Mouse (Mus musculus) intestine, postnatal 0 days (tissue): ENCODE measurements around the gene Tesc. TPM values are rescaled to one million over a fixed set of nuclear protein-coding genes. Genes with fewer than 3 reads are reported as not detected.
A peak's percentile ranks its signal among the peaks of the same experiment; 100 is the strongest.

Source experiments
- ATAC-seq: fragments of 200-750 bp; cut with Nextera tagmentation; 2 replicates; pipeline ENCODE4 v1.8.0; 2017; ENCODE audit warnings: mild to moderate bottlenecking, moderate TSS enrichment, moderate library complexity
- H3K27ac ChIP-seq: fragments of 300-500 bp; sonication (generic); 2 replicates; pipeline ENCODE4 v1.5.1; 2014; ENCODE audit warnings: mild to moderate bottlenecking, low read depth, low read length, moderate library complexity
- H3K27me3 ChIP-seq: fragments of 300-500 bp; sonication (generic); replicated peaks from 2 replicates; pipeline ENCODE4 v1.6.1; 2014; ENCODE audit warnings: low read length, mixed read lengths; ENCODE audit not compliant: control insufficient read depth, insufficient read depth
- H3K36me3 ChIP-seq: fragments of 300-500 bp; sonication (generic); 2 replicates; pipeline ENCODE4 v1.6.1; 2014; ENCODE audit warnings: mild to moderate bottlenecking, moderate library complexity; ENCODE audit not compliant: control insufficient read depth, insufficient read depth
- H3K4me1 ChIP-seq: fragments of 300-500 bp; sonication (generic); replicated peaks from 2 replicates; pipeline ENCODE4 v1.6.1; 2014; ENCODE audit warnings: antibody characterized with exemption, low read length, mixed read lengths; ENCODE audit not compliant: control insufficient read depth, insufficient read depth
- H3K4me2 ChIP-seq: fragments of 300-500 bp; sonication (generic); replicated peaks from 2 replicates; pipeline ENCODE4 v1.6.1; 2014; ENCODE audit warnings: low read depth, mild to moderate bottlenecking, moderate library complexity
- H3K4me3 ChIP-seq: fragments of 300-500 bp; sonication (generic); 2 replicates; pipeline ENCODE4 v1.5.1; 2014; ENCODE audit warnings: low read depth, low read length
- H3K9ac ChIP-seq: fragments of 300-500 bp; sonication (generic); 2 replicates; pipeline ENCODE4 v1.6.1; 2014; ENCODE audit warnings: mild to moderate bottlenecking, low read depth, low read length
- H3K9me3 ChIP-seq: fragments of 300-500 bp; sonication (generic); 2 replicates; pipeline ENCODE4 v1.6.1; 2016; ENCODE audit warnings: mixed run types; ENCODE audit not compliant: control insufficient read depth
- CTCF ChIP-seq: sonication (generic); IDR thresholded peaks from 2 replicates; pipeline ENCODE4 v1.5.1; 2016; ENCODE audit warnings: low read depth, mild to moderate bottlenecking, control low read depth, antibody characterized with exemption, moderate library complexity
- WGBS: fragments of 180-500 bp; shearing (Covaris S2); extraction: QIAGEN DNeasy Blood & Tissue Kit; methylation state at CpG from one replicate; pipeline ENCODE4 v1.1.7; 2014; 5-methylcytosine and 5-hydroxymethylcytosine counted together
- polyA plus RNA-seq: library from polyadenylated mRNA; unstranded; fragments of >200 nt; fragmentation: Nextera tagmentation; extraction: Ambion mirVana; gene quantifications from 2 replicates; pipeline ENCODE4 v1.2.1, GENCODE M21; 2015

The Tesc gene
- polyA plus RNA-seq, 1 experiment from 2014 or later = 2.8 TPM

GRCm38 (mm10) chr5:117996581-117996980 is 31.0 kb upstream of the Tesc start:
- Histone ChIP-seq H3K36me3 (peaks cover 79% of the 10 kb centered on the region), H3K27me3 (no peaks in the 10 kb centered on the region)
- WGBS = 68% methylated on average over 6 of the region's 6 CpGs

GRCm38 (mm10) chr5:117997434-117997970 is 30.0 kb upstream of the Tesc start:
- no peaks in the 10 kb centered on the region for H3K27me3 ChIP-seq
- no peak overlapping the region for H3K27ac ChIP-seq
- no peaks in the 10 kb centered on the region for H3K4me1 ChIP-seq
- H3K36me3 ChIP-seq = peaks cover 79% of the 10 kb centered on the region
- H3K4me2 ChIP-seq = no peak overlapping the region
- H3K9ac ChIP-seq = no peak overlapping the region
- no peaks in the 10 kb centered on the region for H3K9me3 ChIP-seq
- TF ChIP-seq CTCF = peak; percentile 16; the same call in 1 of the 2 replicates
- peak; percentile 58 for ATAC-seq
- H3K4me3 ChIP-seq = no peak overlapping the region
- WGBS = 45% methylated on average over 10 of the region's 10 CpGs

More at GRCm38 (mm10) chr5:117996581-117996980, 31.0 kb upstream of the Tesc start:
- Histone ChIP-seq H3K4me1 (no peaks in the 10 kb centered on the region), H3K9me3 (no peaks in the 10 kb centered on the region), H3K4me3 (no peak overlapping the region), H3K9ac (no peak overlapping the region), H3K27ac (no peak overlapping the region), H3K4me2 (no peak overlapping the region)
- TF ChIP-seq CTCF = no peak
- ATAC-seq = no peak

- H3K36me3 ChIP-seq = peaks cover 90% of the 10 kb centered on the region
- no peak for TF ChIP-seq CTCF
- H3K27ac ChIP-seq = no peak overlapping the region
- H3K4me3 ChIP-seq = no peak overlapping the region
- no peaks in the 10 kb centered on the region for H3K27me3 ChIP-seq
- no peak for ATAC-seq
- H3K9ac ChIP-seq = no peak overlapping the region
- H3K9me3 ChIP-seq = no peaks in the 10 kb centered on the region
- H3K4me2 ChIP-seq = no peak overlapping the region
- no peaks in the 10 kb centered on the region for H3K4me1 ChIP-seq
- WGBS = 82% methylated on average over 7 of the region's 7 CpGs
Measured at GRCm38 (mm10) chr5:117999061-117999460, 28.5 kb upstream of the Tesc start.

GRCm38 (mm10) chr5:117999584-117999983 is 28.0 kb upstream of the Tesc start:
- Histone ChIP-seq H3K4me3 (no peak overlapping the region), H3K27me3 (no peaks in the 10 kb centered on the region), H3K27ac (no peak overlapping the region), H3K9me3 (no peaks in the 10 kb centered on the region), H3K36me3 (peaks cover 85% of the 10 kb centered on the region), H3K9ac (no peak overlapping the region), H3K4me1 (no peaks in the 10 kb centered on the region), H3K4me2 (no peak overlapping the region)
- WGBS = 80% methylated on average over 11 of the region's 11 CpGs
- ATAC-seq = no peak
- no peak for TF ChIP-seq CTCF

- ATAC-seq = no peak
Measured at GRCm38 (mm10) chr5:118002059-118002458, 25.5 kb upstream of the Tesc start.

GRCm38 (mm10) chr5:118004619-118005018 is 22.9 kb upstream of the Tesc start:
- peak; percentile 89 for TF ChIP-seq CTCF
- no peak overlapping the region for H3K4me3 ChIP-seq
- no peak for ATAC-seq
- no peak overlapping the region for H3K9ac ChIP-seq
- no peaks in the 10 kb centered on the region for H3K9me3 ChIP-seq
- H3K27ac ChIP-seq = no peak overlapping the region
- no peaks in the 10 kb centered on the region for H3K4me1 ChIP-seq
- no peaks in the 10 kb centered on the region for H3K27me3 ChIP-seq
- no peak overlapping the region for H3K4me2 ChIP-seq
- H3K36me3 ChIP-seq = peaks cover 80% of the 10 kb centered on the region
- WGBS = 80% methylated on average over 8 of the region's 8 CpGs

More at GRCm38 (mm10) chr5:118002059-118002458, 25.5 kb upstream of the Tesc start:
- no peaks in the 10 kb centered on the region for H3K27me3 ChIP-seq
- WGBS = 33% methylated on average over 9 of the region's 9 CpGs
- no peak overlapping the region for H3K9ac ChIP-seq
- peaks cover 81% of the 10 kb centered on the region for H3K36me3 ChIP-seq
- no peak overlapping the region for H3K4me3 ChIP-seq
- no peak overlapping the region for H3K4me2 ChIP-seq
- TF ChIP-seq CTCF = peak; percentile 91
- no peaks in the 10 kb centered on the region for H3K4me1 ChIP-seq
- no peak overlapping the region for H3K27ac ChIP-seq
- H3K9me3 ChIP-seq = no peaks in the 10 kb centered on the region
